Mouse (Mus musculus) liver, embryonic 14.5 days (tissue): ENCODE results near the gene Zc2hc1b.

Experiments used
- CTCF ChIP-seq: IDR thresholded peaks from 2 replicates; pipeline ENCODE4 v1.5.1; 2016; ENCODE audit warnings: antibody characterized with exemption, low read depth, control low read depth
- EP300 ChIP-seq: IDR thresholded peaks from 2 replicates; pipeline ENCODE4 v1.6.1; 2016; ENCODE audit warnings: antibody characterized with exemption, low read depth

DNA sequence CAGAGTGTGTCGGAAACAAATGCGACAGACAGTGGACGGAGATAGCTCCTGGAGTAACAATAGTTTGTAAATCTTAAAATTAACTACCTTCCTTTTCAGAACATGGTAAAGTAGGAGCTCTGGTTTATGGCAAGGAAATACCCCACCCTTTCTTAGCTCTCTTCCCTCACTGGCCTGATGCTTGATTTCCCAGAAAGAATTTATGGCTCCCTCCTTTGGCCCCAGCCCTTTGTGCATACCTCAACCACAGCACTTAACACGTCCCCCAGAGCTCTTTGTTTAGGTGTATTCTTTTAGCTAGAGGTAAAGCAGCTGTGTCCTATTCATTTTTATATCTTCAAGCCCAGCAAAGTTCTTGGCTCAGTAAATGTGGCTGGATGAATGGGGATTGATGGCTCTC lies 69.0 kb downstream of the Zc2hc1b start:
- no peak for TF ChIP-seq EP300
- no peak for TF ChIP-seq CTCF
